Mouse (Mus musculus) embryonic facial prominence, embryonic 15.5 days (tissue): ENCODE data around the gene Tmbim7. TPM values are rescaled to one million over a fixed set of nuclear protein-coding genes. Genes with fewer than 3 reads are reported as not detected.
"Not testable (repeated sequence)": the region's sequence is repeated elsewhere in the genome, so short reads cannot be mapped to it uniquely, and the experiment has no call there.

ENCODE experiments used
- ATAC-seq: fragments of 200-750 bp; cut with Nextera tagmentation; 2 replicates; pipeline ENCODE4 v1.8.0; 2017; ENCODE audit warnings: low read depth, moderate TSS enrichment; ENCODE audit not compliant: insufficient number of reproducible peaks, low FRiP score, low TSS enrichment
- H3K27ac ChIP-seq: fragments of 300-500 bp; sonication (generic); replicated peaks from 2 replicates; pipeline ENCODE4 v1.5.1; 2015; ENCODE audit warnings: mild to moderate bottlenecking, inconsistent platforms
- H3K27me3 ChIP-seq: fragments of 300-500 bp; sonication (generic); 2 replicates; pipeline ENCODE4 v1.6.1; 2015; ENCODE audit warnings: inconsistent platforms
- H3K36me3 ChIP-seq: fragments of 300-500 bp; sonication (generic); 2 replicates; pipeline ENCODE4 v1.6.1; 2015; ENCODE audit warnings: mild to moderate bottlenecking, inconsistent platforms
- H3K4me1 ChIP-seq: fragments of 300-500 bp; sonication (generic); 2 replicates; pipeline ENCODE4 v1.6.1; 2015; ENCODE audit warnings: inconsistent platforms
- H3K4me2 ChIP-seq: fragments of 300-500 bp; sonication (generic); replicated peaks from 2 replicates; pipeline ENCODE4 v1.6.1; 2015; ENCODE audit warnings: mild to moderate bottlenecking, inconsistent platforms
- H3K4me3 ChIP-seq: fragments of 300-500 bp; sonication (generic); replicated peaks from 2 replicates; pipeline ENCODE4 v1.5.1; 2015; ENCODE audit warnings: mild to moderate bottlenecking, inconsistent platforms
- H3K9ac ChIP-seq: fragments of 300-500 bp; sonication (generic); 2 replicates; pipeline ENCODE4 v1.6.1; 2015; ENCODE audit warnings: inconsistent platforms
- H3K9me3 ChIP-seq: fragments of 300-500 bp; sonication (generic); replicated peaks from 2 replicates; pipeline ENCODE4 v1.6.1; 2016; ENCODE audit warnings: inconsistent platforms
- WGBS: fragments of 180-500 bp; shearing (Covaris S2); methylation state at CpG from one replicate; pipeline ENCODE4 v1.1.7; 2015; 5-methylcytosine and 5-hydroxymethylcytosine counted together
- polyA plus RNA-seq: library from polyadenylated mRNA; unstranded; fragments of >200 nt; fragmentation: Nextera tagmentation; extraction: Ambion mirVana; gene quantifications from 2 replicates; pipeline ENCODE4 v1.2.1, GENCODE M21; 2015

The Tmbim7 gene
- polyA plus RNA-seq, 1 experiment from 2014 or later = not detected

GRCm38 (mm10) chr5:3645326-3645725 lies 5.7 kb upstream of the Tmbim7 start:
- H3K9ac ChIP-seq = no peak overlapping the region
- no peak for ATAC-seq

DNA sequence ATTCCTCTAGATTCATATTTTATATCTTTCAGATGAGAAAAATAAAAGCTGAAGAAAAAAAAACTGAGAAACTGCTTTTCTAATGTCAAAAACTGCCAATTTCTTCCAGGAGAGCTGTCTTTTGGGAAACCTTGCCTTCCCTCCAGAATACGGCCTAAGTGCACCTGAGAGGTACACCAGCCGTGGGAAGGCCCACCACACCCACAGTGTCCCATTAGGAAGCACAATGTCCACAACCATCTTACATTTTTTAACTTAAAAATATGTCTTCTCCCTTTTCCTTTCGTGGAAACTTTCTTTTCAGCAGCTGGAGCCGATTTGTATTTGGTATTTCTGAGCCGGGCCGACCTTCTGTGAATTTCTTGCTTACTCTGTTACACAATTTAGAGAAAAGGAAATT lies 4.4 kb upstream of the Tmbim7 start:
- peak overlapping the region; percentile 93; the same call in 1 of the 2 replicates for H3K9ac ChIP-seq
- no peak for ATAC-seq
- no peaks in the 10 kb centered on the region for H3K27me3 ChIP-seq
- 12% methylated on average over 6 of the region's 6 CpGs for WGBS
- H3K4me1 ChIP-seq = peaks cover 8% of the 10 kb centered on the region; the same call in 1 of the 2 replicates
- H3K27ac ChIP-seq = peak overlapping the region; percentile 92
- H3K4me2 ChIP-seq = peak overlapping the region; percentile 57
- H3K9me3 ChIP-seq = no peaks in the 10 kb centered on the region
- peak overlapping the region; percentile 97 for H3K4me3 ChIP-seq
- H3K36me3 ChIP-seq = peaks cover 17% of the 10 kb centered on the region

More at GRCm38 (mm10) chr5:3645326-3645725, 5.7 kb upstream of the Tmbim7 start:
- H3K36me3 ChIP-seq = peaks cover 27% of the 10 kb centered on the region
- no peak overlapping the region for H3K4me2 ChIP-seq
- no peak overlapping the region for H3K4me3 ChIP-seq
- H3K9me3 ChIP-seq = no peaks in the 10 kb centered on the region
- H3K27ac ChIP-seq = no peak overlapping the region
- peaks cover 8% of the 10 kb centered on the region; the same call in 1 of the 2 replicates for H3K4me1 ChIP-seq
- 51% methylated on average over 6 of the region's 6 CpGs for WGBS
- no peaks in the 10 kb centered on the region for H3K27me3 ChIP-seq

DNA sequence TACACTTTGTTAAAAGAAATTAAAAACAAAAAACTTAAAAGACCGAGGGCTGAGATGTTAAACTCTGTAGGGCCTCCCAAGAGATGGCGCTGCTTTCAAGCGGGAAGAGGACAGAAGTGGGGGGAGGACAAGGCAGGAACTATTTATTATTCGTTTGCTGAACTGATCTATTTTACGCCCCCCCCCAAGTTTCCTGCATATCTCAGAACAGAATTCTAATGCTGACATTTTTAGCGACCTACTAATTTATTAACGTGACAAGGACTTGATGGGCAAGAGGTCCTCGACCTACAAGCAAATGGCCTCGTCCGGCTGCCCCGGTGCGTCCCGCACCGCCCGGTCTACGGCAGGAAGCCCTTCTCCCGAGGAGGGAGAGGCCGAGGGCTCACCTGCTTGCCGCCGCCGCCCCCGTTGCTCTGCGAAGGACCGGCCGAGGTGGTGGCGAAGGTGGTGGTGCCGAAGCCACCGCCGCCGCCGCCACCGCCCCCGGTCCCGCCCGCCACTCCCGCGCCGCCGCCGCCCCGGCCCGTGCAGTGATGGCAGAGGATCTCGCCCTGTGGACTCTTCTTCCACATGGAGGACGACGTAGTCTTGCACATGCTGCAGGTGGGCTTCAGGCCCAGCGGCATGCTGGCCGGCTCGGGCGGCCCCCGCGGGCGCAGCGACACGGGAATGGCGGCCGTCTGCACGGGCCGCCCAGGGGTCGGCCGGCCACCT lies 3.8 kb upstream of the Tmbim7 start:
- H3K36me3 ChIP-seq = peaks cover 14% of the 10 kb centered on the region
- under 1% methylated on average over 60 of the region's 60 CpGs for WGBS
- H3K9me3 ChIP-seq = no peaks in the 10 kb centered on the region
- H3K4me3 ChIP-seq = peak overlapping the region; percentile 97
- ATAC-seq = peak; percentile 72
- H3K9ac ChIP-seq = peak overlapping the region; percentile 93
- peak overlapping the region; percentile 57 for H3K4me2 ChIP-seq
- no peaks in the 10 kb centered on the region for H3K27me3 ChIP-seq
- H3K27ac ChIP-seq = peak overlapping the region; percentile 92
- peaks cover 8% of the 10 kb centered on the region; the same call in 1 of the 2 replicates for H3K4me1 ChIP-seq

DNA sequence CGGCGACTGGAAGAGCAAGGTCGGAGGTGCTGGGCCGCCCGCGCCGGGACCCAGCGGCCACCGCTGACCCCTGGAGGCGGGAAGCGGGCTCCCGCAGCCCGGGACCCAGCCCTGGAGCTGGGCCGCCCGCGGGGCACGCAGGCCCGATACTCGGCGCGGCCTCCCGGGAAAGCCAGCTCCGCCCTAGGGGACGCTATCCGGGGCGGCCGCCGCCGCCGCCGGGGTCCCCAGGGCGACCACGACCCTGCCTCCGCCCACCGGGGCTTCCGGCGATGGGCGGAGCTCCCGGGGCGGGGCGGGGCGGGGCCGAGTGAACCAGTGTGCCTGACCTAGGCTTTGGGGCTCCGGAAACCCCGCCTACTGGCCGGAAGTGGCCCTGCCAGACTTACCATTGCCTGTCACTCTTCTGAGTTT lies 3.3 kb upstream of the Tmbim7 start:
- Histone ChIP-seq H3K27ac (peak overlapping the region; percentile 92), H3K36me3 (peaks cover 14% of the 10 kb centered on the region), H3K4me3 (peak overlapping the region; percentile 97), H3K9ac (peak overlapping the region; percentile 93), H3K9me3 (no peaks in the 10 kb centered on the region), H3K4me1 (peaks cover 8% of the 10 kb centered on the region; the same call in 1 of the 2 replicates), H3K27me3 (no peaks in the 10 kb centered on the region), H3K4me2 (peak overlapping the region; percentile 57)
- peak; percentile 94 for ATAC-seq
- WGBS = under 1% methylated on average over 26 of the region's 46 CpGs

DNA sequence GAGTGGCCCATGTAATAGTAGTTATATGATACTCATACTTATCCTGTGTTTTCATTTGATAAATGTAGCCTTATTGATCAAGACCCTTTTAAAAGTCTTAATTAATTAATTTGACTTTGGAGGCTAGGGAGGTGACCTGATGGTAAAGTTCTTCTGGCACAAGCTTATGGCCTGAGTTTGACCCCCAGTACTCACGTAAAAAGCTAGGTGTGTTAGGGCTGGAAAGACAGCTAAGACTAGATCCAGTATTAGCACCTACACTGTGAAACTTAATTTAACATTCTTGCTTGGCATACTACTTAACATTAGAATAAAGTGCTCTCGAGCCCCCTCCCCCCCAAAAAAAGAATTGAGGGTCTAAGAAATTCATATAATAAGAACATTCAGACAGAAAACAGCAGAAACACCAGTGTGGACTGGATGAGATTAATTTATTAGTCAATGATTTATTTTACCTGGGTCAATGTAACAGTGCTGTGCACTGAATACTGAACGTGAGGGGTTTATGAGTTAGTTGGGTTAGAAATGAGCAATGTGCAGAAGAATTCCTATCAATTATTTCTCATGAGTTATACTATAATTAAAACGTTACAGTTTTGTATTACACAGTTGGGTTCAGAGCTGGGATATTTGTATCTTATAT lies 2.7 kb upstream of the Tmbim7 start:
- no peak overlapping the region for H3K27ac ChIP-seq
- WGBS = 48% methylated on average over 4 of the region's 4 CpGs
- ATAC-seq = no peak; the same call in 1 of the 2 replicates

GRCm38 (mm10) chr5:3648849-3649210 lies 2.2 kb upstream of the Tmbim7 start:
- Histone ChIP-seq H3K4me3 (no peak overlapping the region), H3K27me3 (no peaks in the 10 kb centered on the region), H3K36me3 (peaks cover 9% of the 10 kb centered on the region), H3K4me1 (peaks cover 8% of the 10 kb centered on the region; the same call in 1 of the 2 replicates), H3K9me3 (no peaks in the 10 kb centered on the region), H3K4me2 (no peak overlapping the region), H3K27ac (no peak overlapping the region), H3K9ac (no peak overlapping the region)
- no peak for ATAC-seq
- 72% methylated on average over 4 of the region's 4 CpGs for WGBS

More for the DNA sequence above, 2.7 kb upstream of the Tmbim7 start:
- Histone ChIP-seq H3K4me1 (peaks cover 8% of the 10 kb centered on the region; the same call in 1 of the 2 replicates), H3K4me3 (peak overlapping the region; percentile 97; the same call in 1 of the 2 replicates), H3K4me2 (peak overlapping the region; percentile 57; the same call in 1 of the 2 replicates), H3K9ac (no peak overlapping the region), H3K9me3 (no peaks in the 10 kb centered on the region), H3K27me3 (no peaks in the 10 kb centered on the region), H3K36me3 (peaks cover 11% of the 10 kb centered on the region)

DNA sequence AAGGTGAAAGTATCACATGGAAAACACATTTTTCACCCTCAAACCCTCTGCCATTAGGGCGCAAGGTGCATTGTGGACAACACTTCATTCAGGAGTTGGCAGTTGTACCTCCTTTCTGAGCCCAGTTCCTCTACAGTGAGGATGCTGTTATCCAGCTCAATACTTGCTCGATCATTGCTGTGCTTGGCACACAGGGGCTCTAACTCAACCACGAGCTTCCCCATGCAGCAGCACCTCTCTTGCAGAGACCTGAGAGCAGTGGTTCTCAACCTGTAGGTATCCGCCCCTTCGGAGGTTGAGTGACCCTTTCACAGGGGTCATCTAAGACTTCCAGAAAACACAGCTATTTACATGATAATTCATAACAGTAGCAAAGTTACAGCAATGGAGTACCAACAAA lies 640 bp downstream of the Tmbim7 start:
- 81% methylated on average over 5 of the region's 5 CpGs for WGBS
- no peak overlapping the region for H3K27ac ChIP-seq
- H3K4me2 ChIP-seq = no peak overlapping the region
- no peak overlapping the region for H3K9ac ChIP-seq
- H3K4me3 ChIP-seq = no peak overlapping the region
- H3K9me3 ChIP-seq = 0 out of 2 replicates have a peak, but pooled peaks cover 2% of the 10 kb centered on the region
- H3K4me1 ChIP-seq = peaks cover under 1% of the 10 kb centered on the region; the same call in 1 of the 2 replicates
- no peak for ATAC-seq
- no peaks in the 10 kb centered on the region for H3K36me3 ChIP-seq
- H3K27me3 ChIP-seq = no peaks in the 10 kb centered on the region

DNA sequence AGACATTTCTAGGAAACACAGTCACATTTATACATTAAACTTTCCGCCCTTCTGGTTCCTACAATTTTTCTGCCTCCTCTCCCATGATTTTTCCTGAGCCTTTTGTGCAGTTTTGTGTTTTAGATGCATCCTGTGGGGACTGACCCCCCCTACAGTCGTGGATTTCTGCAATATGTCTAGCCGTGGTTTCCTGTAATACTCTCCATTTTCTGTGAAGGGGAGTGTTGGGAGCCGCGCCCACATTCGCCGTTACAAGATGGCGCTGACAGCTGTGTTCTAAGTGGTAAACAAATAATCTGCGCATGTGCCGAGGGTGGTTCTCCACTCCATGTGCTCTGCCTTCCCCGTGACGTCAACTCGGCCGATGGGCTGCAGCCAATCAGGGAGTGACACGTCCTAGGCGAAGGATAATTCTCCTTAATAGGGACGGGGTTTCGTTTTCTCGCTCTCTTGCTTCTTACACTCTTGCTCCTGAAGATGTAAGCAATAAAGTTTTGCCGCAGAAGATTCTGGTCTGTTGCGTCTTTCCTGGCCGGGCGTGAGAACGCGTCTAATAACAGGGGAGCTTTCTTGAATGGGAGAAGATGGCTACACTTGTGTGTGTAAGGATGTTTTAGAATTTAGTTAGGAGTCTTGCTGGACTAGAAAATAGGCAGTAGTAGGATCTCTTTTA lies 2.1 kb downstream of the Tmbim7 start:
- not testable (repeated sequence) for H3K9ac ChIP-seq, H3K4me1 ChIP-seq, H3K9me3 ChIP-seq, H3K4me2 ChIP-seq, H3K4me3 ChIP-seq, H3K27me3 ChIP-seq, ATAC-seq, H3K36me3 ChIP-seq, H3K27ac ChIP-seq
- WGBS = 89% methylated on average over 19 of the region's 25 CpGs

DNA sequence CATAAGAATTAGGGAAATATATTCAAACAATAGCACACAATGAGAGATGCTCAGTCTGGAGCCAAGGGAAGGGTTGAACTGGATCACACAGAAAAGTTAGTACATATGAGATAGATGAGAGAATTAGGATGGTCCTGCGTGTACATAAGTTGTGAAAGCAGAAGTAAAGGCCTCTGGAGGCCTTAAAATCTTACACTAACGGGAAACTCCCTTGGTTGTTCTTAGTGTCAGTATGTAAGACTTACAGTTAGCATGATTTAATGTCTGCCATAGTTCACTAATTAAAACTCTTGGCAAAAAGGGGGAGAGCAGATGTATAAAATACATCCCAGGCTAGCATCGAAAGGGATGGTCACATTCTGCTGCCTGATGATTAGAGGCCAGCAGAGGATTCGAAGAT lies 2.8 kb downstream of the Tmbim7 start:
- ATAC-seq = no peak
- Histone ChIP-seq H3K9ac (no peak overlapping the region), H3K4me2 (no peak overlapping the region), H3K27ac (no peak overlapping the region), H3K4me3 (no peak overlapping the region), H3K9me3 (0 out of 2 replicates have a peak, but pooled peaks cover 2% of the 10 kb centered on the region), H3K36me3 (no peaks in the 10 kb centered on the region), H3K27me3 (no peaks in the 10 kb centered on the region), H3K4me1 (no peaks in the 10 kb centered on the region)
- 91% methylated on average over 4 of the region's 4 CpGs for WGBS

DNA sequence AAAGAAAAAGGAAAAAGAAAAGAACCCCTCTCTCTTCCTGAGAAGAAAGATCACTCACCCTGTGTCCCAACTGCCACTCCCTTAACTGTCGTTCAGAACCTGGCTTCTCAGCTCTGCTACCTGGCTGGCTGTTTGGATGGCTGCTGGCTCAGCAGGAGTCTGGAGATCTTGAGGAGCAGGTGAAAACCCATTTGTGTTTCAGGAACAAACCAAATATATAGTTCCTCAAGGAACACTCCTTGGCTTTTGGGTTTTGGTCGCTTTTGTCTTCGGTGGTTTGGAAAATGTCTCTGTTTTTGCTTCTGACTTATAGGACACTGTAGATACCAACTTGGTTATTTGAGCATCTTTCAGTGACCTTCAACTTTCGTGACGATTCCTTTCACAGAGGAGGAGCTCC lies 6.1 kb downstream of the Tmbim7 start, which contains the start of gene Gatad1:
TSS of gene Gatad1 (minus strand) at position 101 of the 400 bp plus-strand sequence.
- no peak for ATAC-seq
- no peaks in the 10 kb centered on the region for H3K27me3 ChIP-seq
- no peak within 1 kb of the TSS for H3K27ac ChIP-seq
- H3K9ac ChIP-seq = no peak within 1 kb of the TSS
- H3K4me3 ChIP-seq = no peak within 1 kb of the TSS
- 0 out of 2 replicates have a peak, but pooled peaks cover 2% of the 10 kb centered on the region for H3K9me3 ChIP-seq
- no peaks in the 10 kb centered on the region for H3K4me1 ChIP-seq
- no peak within 1 kb of the TSS for H3K4me2 ChIP-seq
- H3K36me3 ChIP-seq = no peaks in the 10 kb centered on the region
- 78% methylated on average over 5 of the region's 5 CpGs for WGBS

DNA sequence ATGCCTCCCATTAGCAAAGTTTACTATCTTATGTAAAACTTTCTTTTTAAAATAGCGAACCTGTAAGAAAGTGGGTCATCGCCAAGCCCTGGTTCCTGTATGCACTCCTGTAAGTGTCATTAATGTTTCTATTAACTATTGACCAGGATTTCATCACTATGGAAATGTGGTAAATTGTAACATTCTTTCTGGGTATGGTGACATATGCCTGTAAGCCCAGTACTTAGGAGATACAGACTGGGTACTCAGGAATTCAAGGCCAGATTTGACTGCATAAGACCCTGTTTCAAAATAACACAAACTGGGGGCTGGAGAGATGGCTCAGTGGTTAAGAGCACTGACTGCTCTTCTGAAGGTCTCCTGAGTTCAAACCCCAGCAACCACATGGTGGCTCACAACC lies 14.2 kb downstream of the Tmbim7 start:
- no peaks in the 10 kb centered on the region for H3K9me3 ChIP-seq
- H3K36me3 ChIP-seq = no peaks in the 10 kb centered on the region
- H3K4me2 ChIP-seq = no peak overlapping the region
- WGBS = 97% methylated on average over 2 of the region's 2 CpGs
- no peaks in the 10 kb centered on the region for H3K27me3 ChIP-seq
- no peak overlapping the region for H3K4me3 ChIP-seq
- no peak for ATAC-seq
- H3K4me1 ChIP-seq = no peaks in the 10 kb centered on the region
- no peak overlapping the region for H3K9ac ChIP-seq
- H3K27ac ChIP-seq = no peak overlapping the region
